Mouse (Mus musculus) embryonic stem cell, embryonic (primary cell): ENCODE data around the gene Rhoj.

Source experiments
- CTCF ChIA-PET, 4 experiments: fragments of 300-600 bp in 2 of 4; fragments of 350-600 bp in 2 of 4; sonication (Branson Sonifier 250); formaldehyde crosslinking; loops; one replicate each; lab custom pipeline; 2022; ENCODE audit warnings: inconsistent platforms in 2 of 4; lab: Charles Lee
- POLR2A ChIA-PET, 4 experiments: fragments of 300-600 bp in 2 of 4; fragments of 350-600 bp in 2 of 4; sonication (Branson Sonifier 250); formaldehyde crosslinking; loops; one replicate each; lab custom pipeline; 2022; ENCODE audit warnings: antibody characterized with exemption in 4 of 4, inconsistent platforms in 1 of 4; lab: Charles Lee

Gene Rhoj

DNA sequence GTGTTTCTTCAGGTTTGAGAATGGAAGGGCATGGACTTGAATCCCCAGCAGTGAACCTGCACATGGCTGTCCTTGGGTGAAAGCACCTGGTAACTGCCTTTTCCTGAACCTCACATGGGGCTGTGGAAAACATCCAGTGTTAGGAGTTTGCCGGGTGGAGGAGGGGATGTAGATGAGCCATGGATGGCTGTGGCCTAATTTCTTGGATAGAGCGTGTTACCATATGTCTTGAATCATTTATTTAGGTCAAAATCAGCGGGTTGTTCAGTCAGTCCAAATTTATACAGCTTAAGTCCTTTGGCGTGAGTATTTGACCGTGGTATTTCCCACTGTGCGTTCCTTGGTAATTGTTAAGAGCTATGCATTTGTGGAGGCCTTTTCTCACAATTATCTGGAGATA, 68.0 kb downstream of the Rhoj start:
- ChIA-PET POLR2A (interaction anchor here in 1 of 4 experiments (0.6 kb wide), 1 partner anchor 191 kb away, joined by 3 read pairs; no protein-coding TSS in a partner anchor), CTCF (no interaction called here)

DNA sequence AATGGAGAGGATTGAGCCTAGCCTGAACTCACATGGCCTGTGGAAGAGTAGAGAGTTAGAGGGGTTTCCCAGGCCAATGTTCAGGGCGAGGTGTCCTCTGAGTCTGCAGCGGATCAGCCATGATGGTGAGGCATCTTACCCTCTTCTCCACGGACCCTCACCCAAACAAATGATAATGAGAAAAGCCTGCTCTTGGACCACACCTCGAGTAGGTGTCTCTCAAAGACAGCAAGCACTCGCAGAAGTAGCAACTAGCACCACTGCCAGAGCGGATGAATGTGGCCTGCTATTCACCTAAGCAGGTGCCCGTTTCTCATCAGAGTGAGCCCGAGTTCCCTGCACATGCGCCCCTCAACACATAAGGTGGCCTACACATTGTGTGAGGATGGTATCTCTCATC, 78.6 kb downstream of the Rhoj start:
- POLR2A ChIA-PET: interaction anchor here in 1 of 4 experiments (0.6 to 1.6 kb wide), 7 partner anchors 8 to 1473 kb away, joined by 3 to 6 read pairs (median 3); no protein-coding TSS in a partner anchor

DNA sequence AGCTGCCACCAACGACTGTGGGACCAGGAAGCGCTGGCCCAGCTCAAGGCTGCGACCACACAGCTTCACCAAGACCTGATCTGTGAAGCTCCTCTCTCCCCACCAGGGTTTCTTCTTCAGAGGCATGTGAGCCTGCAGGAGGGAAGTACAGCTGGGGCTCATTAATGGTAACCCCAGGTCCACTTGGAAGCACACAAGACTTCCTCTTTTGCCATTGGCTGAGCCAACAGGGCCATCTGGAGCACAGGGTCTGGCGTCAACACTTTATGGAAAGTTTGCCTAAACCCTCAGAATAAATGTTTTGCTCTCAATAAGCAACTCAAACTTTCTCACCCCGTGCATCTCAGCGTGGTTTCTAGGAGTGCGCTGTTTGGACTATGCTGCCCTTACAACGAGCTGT, 79.0 kb downstream of the Rhoj start:
- ChIA-PET POLR2A (interaction anchor here in 1 of 4 experiments (0.6 to 1.6 kb wide), 3 partner anchors 9 to 283 kb away, joined by 3 to 6 read pairs (median 3); partner anchors contain the start of gene Wdr89), CTCF (interaction anchor here in 2 of 4 experiments (0.6 to 1.4 kb wide), 4 partner anchors 132 to 1070 kb away, joined by 3 to 4 read pairs (median 3); no protein-coding TSS in a partner anchor)

More for the DNA sequence above, 78.6 kb downstream of the Rhoj start:
- CTCF ChIA-PET: interaction anchor here in 2 of 4 experiments (0.6 kb wide), 2 partner anchors 132 to 373 kb away, joined by 3 to 4 read pairs; no protein-coding TSS in a partner anchor

DNA sequence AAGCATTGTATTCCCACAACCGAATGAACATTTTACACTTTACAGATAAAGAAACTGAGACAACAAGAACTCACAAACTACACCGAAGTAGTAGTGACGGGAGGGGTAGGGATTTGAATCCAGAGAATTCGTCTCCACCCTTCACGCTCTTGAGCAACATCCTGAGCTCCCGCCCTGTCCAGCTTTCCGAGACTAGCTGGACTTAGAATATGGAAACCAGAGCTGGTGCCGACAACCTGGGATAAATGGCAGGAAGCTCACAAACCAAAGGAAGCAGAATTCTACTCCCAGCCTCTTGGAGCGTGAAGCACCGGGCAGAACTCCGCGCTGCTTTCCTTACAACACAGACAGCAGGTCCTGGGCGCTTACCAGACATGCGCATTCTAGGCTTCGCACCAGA, 79.7 kb downstream of the Rhoj start:
- ChIA-PET CTCF (interaction anchor here in 3 of 4 experiments (0.9 to 2.6 kb wide), 5 partner anchors 107 to 1071 kb away, joined by 3 to 9 read pairs (median 3); no protein-coding TSS in a partner anchor), POLR2A (interaction anchor here in 1 of 4 experiments (0.5 to 1.6 kb wide), 3 partner anchors 9 to 282 kb away, joined by 3 to 6 read pairs (median 3); partner anchors contain the start of gene Wdr89)

DNA sequence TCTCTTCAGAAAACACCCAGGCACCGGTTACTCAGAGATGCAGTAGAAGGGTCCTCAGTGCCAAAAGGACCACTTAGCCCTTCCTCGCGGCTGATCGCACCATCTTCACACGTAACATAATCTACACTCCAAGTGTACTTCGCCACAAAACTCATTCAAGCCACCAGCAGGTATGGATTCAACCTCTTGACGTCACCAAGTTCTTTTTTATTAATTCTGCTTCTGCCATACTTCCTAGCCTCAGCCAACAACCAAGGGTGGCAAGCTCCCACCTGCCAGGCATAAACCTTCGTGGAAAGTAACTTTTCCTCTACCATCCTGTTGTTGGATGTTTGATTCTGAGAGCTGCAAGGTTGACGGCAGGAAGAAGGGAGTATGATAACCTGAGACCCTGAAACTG, 80.4 kb downstream of the Rhoj start:
- CTCF ChIA-PET: interaction anchor here in 3 of 4 experiments (1.2 to 2.6 kb wide), 5 partner anchors 108 to 1072 kb away, joined by 3 to 9 read pairs (median 3); no protein-coding TSS in a partner anchor
- POLR2A ChIA-PET: interaction anchor here in 2 of 4 experiments (0.5 to 1.2 kb wide), 3 partner anchors 17 to 281 kb away, joined by 3 to 7 read pairs (median 3); partner anchors contain the start of gene Wdr89 (in 1 of the 2)

DNA sequence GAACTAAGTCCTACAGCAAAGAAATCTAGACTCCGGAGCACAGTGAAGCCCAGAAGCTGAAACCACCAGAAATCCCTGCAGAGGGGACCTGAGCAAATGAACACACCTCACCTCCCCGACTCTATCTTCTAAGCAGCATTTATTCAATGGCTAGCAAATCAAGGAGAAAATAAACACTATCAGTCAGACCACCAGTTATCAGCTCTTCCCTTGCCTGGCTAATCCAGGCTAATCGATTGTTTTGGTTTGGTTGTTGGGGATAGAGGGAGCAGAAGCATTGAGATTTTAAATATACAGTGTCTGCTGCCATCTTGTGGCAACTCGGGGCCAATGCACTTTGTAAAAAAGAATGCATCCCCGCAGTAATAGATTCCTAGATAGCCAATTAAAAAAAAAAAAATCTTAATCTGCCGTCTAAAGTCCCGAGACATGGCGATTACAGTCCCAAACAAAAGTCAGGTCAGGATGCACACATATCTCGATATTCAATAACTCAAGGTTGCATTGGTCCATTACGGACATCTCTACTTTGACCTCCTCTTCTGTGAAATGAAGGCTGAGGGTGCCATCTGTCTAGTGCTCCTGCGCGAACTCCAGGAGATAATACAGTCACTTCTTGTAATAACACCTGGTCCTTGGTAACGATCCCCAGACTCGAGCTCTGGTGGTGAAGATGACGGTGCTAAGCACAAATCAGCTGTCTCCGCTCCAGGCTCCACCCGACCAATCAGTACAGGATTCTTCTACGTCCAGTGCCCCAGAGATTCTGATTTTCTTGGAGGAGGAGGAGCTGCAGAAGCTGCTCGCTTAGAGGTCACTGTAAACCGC, 81.4 kb downstream of the Rhoj start:
- ChIA-PET CTCF (interaction anchor here (0.6 to 2.6 kb wide), 11 partner anchors 109 to 1073 kb away, joined by 3 to 9 read pairs (median 3); no protein-coding TSS in a partner anchor), POLR2A (interaction anchor here in 1 of 4 experiments (1.0 kb wide), 1 partner anchor 11 kb away, joined by 3 read pairs; no protein-coding TSS in a partner anchor)

DNA sequence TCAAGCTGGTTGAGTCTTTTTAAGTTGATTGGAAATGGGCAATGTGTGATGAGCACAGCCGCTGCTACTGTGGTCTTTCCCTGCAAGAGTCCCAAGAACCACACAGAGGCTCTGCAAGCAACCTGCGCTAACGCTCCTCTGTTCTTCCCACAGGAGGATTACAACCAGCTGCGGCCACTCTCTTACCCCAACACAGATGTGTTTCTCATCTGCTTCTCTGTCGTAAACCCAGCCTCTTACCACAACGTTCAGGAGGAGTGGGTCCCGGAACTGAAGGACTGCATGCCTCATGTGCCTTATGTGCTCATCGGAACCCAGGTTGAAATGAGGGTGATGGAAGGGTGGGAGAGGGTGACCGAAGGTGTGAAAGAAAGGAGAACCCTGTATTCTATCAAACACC, 83.4 kb downstream of the Rhoj start:
- CTCF ChIA-PET: no interaction called here
- POLR2A ChIA-PET: no interaction called here

DNA sequence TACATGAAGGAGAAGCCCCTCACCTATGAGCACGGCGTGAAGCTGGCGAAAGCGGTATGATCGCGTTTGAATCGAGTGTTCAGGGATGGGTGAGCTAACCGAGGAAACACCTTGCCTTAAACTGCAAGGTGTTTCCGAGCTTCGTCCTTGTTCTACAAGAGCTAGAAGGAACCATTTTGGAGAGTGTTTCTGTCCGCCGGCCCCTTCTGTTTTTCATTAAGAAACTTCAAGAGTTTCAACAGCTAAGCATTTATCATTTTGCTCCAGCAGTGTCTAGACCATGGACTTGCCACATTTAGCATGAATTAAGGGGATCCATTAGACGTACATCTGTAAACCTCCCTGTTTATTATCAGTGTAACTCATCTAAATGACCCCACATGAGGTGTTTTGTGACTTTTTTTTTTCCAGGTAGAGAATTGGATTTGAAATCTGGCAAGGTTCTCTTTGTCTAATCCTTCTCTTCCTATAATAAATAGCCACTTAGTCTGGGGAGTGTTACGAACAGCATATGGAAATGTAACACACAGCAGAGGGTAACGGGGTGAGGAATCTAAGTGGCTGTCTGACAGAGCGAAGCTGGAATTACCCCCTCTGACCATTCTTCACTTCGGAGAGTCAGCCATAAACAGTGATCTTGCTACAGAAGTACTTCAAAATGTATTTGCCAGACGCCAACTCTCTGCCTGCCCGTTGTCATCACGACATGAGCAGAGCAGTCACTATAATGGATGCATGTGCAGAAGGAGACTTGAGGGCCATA, 86.1 kb downstream of the Rhoj start:
- ChIA-PET CTCF (no interaction called here), POLR2A (no interaction called here)

DNA sequence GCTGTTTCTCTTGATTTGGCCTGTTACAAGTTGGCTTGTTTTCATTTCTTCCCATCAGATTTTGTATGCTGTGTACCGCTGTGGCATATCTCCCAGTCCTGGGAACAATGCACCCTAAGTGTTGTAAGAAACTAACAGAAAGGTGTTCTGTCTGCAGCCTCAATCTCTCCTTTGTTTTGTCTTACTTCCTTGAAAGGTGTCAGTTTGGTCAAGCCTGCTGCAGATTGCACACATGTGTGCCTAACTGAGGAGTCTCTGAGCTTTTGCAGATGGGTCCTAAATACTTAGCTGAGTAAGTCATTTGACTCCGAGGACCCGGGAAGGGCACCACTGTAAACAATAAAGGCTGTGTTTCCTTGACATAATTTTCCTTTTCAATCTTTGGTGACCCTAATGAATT, 88.5 kb downstream of the Rhoj start:
- POLR2A ChIA-PET: interaction anchor here in 1 of 4 experiments (0.7 to 1.6 kb wide), 2 partner anchors 18 to 273 kb away, joined by 3 read pairs; partner anchors contain the start of gene Wdr89
- CTCF ChIA-PET: no interaction called here

DNA sequence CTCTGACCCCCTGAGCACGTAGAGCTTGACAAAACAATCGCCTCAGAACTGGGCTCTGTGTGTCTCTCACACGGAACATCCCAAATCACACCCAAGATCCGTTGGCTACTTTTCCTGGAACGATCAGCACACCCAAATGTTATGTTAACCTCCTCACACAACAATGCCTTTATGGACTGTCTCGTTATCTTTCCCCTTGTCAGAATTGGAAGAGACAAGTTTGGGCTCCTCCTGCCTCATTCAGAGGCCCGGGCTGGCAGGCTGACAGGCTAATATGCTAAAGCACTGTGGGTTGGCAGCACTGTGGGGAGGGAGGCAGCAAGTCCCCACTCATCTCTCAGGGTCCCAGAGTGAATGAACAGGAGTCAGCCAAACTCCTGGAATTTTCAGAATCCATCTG, 89.0 kb downstream of the Rhoj start:
- CTCF ChIA-PET: no interaction called here

DNA sequence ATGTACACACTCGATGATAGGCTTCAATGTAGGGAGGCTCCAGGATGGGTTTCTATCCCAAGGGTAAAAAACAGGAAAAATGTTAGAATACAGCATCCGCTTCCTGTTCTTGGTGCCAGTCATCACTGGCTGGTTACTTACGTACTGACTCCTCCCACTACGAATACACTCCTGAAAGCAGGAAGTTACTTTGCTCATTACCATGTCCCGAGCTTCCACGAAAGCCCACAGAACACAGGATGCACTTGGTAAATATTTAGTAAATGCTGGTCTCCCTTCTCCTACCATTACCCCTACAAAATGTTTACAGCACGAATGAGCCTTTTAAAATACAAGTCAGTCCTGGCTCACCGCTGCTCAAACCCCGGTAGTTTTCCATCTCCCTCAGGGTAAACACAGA, 104.8 kb downstream of the Rhoj start:
- ChIA-PET POLR2A (interaction anchor here in 2 of 4 experiments (0.6 to 0.9 kb wide), 3 partner anchors 12 to 21 kb away, joined by 3 to 4 read pairs (median 3); no protein-coding TSS in a partner anchor), CTCF (interaction anchor here in 1 of 4 experiments (0.7 kb wide), 1 partner anchor 242 kb away, joined by 6 read pairs; no protein-coding TSS in a partner anchor)

More for the DNA sequence above, 89.0 kb downstream of the Rhoj start:
- POLR2A ChIA-PET: interaction anchor here in 1 of 4 experiments (0.7 to 1.6 kb wide), 2 partner anchors 18 to 272 kb away, joined by 3 read pairs; partner anchors contain the start of gene Wdr89

DNA sequence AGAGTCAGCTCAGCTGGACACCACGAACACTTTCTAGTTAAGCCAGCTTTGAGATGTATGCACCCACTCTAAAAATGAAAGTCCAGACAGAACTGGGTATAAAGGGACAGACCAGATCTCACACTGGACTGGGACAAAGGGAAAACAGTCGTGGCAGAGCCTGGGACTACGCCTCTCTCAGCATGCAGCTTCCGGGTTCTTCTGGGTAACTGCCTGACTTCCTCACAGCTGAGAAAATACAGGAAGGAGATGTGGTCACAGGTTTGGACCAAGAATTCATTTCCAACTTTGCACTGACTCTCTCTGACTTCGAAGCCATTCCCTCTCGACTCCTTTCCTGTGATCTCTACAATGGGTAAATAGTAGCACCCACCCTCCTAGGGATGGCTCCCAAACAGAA, 106.9 kb downstream of the Rhoj start:
- ChIA-PET POLR2A (interaction anchor here in 1 of 4 experiments (1.4 to 2.2 kb wide), 2 partner anchors 18 to 181 kb away, joined by 4 read pairs; partner anchors contain the start of gene Ppp2r5e), CTCF (no interaction called here)

DNA sequence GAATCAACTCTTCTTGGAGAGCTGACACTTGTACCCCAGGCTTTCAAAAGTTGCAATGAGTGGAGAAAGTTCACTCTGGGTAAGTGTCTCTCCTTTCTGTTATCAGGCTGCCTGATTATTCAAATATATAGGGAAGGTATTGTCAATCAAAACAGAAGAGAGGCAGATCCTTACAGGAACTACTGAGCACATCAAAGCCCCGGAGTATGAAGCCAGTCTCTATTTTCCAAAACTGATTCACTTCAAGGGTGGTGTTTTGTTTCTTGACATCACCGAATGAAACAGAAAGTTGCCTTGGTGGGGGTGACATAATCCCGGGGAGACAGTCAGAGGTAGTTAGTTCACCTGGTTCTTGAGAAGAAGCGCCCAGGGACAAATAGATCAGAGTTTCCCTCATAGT, 108.6 kb downstream of the Rhoj start, which contains the start of gene Gphb5:
Gphb5 (minus strand) TSS at position 101 of the 400 bp plus-strand sequence.
- ChIA-PET POLR2A (no interaction called here), CTCF (no interaction called here)

DNA sequence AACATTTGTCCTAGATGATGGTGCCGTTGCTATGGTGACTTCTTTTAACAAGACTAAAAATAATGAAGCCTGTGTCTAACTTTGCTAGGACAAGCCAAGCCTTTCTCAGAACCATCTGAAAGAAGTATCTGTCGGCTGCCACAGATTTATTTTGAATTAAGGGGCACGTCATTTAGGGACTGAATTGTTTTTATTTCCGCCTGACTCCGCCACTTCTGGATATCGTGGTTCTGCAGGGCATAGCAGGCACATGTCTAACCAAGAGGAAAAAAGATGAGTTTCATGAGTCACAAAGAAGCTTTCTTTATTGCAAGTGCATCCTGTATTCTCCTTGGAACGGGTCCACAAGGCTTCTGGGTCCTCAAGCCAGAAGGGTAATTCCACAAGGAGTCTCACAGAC, 116.2 kb downstream of the Rhoj start:
- POLR2A ChIA-PET: no interaction called here
- CTCF ChIA-PET: no interaction called here

DNA sequence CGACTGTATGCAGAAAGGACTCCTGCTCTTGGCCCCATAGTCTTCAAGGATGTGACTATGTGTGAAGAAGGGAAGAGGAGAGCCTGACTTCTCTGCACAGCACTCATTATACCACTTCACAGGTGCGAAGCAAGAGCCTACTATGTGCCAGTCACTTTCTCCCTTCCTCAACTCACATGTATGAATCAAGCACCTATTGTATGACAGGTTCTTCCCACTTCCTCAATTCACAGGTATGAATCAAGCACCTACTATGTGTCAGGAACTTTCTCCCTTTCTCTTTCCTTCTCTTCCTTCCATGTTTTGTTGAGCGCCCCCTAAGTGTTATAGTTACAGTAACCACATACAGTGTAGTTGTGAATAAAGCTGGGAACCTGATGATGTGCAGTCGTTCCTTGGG, 116.7 kb downstream of the Rhoj start:
- POLR2A ChIA-PET: no interaction called here
- CTCF ChIA-PET: interaction anchor here in 1 of 4 experiments (0.6 kb wide), 1 partner anchor 28 kb away, joined by 3 read pairs; no protein-coding TSS in a partner anchor

DNA sequence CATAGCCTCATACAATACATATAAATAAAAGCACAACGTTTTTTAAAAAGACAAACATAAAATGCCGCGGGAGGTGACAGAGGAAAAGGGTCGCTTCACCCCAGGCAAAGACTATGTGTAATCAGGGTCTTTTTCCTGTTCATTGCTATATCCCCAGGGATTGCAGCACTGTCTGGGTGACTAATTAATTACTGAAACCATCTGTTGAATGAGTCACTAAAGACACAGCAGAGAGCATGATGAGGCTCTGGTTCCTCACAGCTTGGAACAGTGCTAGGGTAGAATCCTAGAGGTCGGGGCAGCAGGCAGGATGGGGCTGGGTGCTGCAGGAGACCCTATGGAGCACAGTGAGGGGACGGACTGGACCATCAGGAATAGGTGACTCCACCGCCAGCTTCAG, 117.8 kb downstream of the Rhoj start:
- ChIA-PET CTCF (no interaction called here), POLR2A (interaction anchor here in 2 of 4 experiments (0.7 to 1.3 kb wide), 2 partner anchors 8 kb away, joined by 3 to 4 read pairs; no protein-coding TSS in a partner anchor)

DNA sequence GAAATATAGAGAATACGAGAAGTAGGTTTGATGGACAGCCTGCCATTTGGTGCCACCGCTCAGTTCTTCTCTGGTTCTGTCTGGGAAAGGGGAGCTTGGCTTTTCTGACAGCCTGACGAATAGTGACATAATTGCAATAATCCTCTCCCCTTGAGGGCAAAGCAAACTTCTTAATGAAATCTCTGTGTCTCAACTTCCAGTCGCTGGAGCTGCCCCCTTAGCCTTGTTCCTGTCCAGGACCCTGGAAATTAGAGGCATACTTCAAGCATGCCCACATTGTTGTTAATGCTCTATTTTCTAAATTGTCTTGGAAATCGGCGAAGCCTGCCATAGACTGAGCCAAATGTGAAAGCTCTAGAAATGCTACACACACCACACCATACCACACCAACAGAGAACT, 120.6 kb downstream of the Rhoj start:
- ChIA-PET POLR2A (interaction anchor here in 2 of 4 experiments (0.5 to 0.6 kb wide), 2 partner anchors 37 to 91 kb away, joined by 3 to 6 read pairs; no protein-coding TSS in a partner anchor), CTCF (no interaction called here)
